Mouse (Mus musculus) megakaryocyte, embryonic 14.5 days (primary cell): ENCODE measurements around the gene Ptges3. TPM values are rescaled to one million over a fixed set of nuclear protein-coding genes. Genes with fewer than 3 reads are reported as not detected.
"Not testable (repeated sequence)": the region's sequence is repeated elsewhere in the genome, so short reads cannot be mapped to it uniquely, and the experiment has no call there.

ENCODE experiments used
- H3K27me3 ChIP-seq: replicated peaks from 2 replicates; pipeline ENCODE3; 2012; ENCODE audit warnings: inconsistent platforms
- H3K36me3 ChIP-seq: replicated peaks from 2 replicates; pipeline ENCODE3; 2012; ENCODE audit warnings: low read length, inconsistent platforms, mixed read lengths
- H3K4me1 ChIP-seq: 2 replicates; pipeline ENCODE4 v1.6.1; 2012; ENCODE audit warnings: inconsistent platforms
- H3K4me3 ChIP-seq: replicated peaks from 2 replicates; pipeline ENCODE3; 2012; ENCODE audit warnings: moderate library complexity, mild to moderate bottlenecking, inconsistent platforms
- H3K9me3 ChIP-seq: 2 replicates; pipeline ENCODE4 v1.6.1; 2012; ENCODE audit warnings: inconsistent platforms
- FLI1 ChIP-seq: IDR thresholded peaks from 2 replicates; pipeline ENCODE4 v1.6.1; 2012; ENCODE audit warnings: low read length, inconsistent platforms, mixed read lengths
- GATA1 ChIP-seq: IDR thresholded peaks from 3 replicates; pipeline ENCODE4 v1.6.1; 2012; ENCODE audit warnings: mixed read lengths, low read length, inconsistent platforms, borderline replicate concordance
- polyA plus RNA-seq: library from polyadenylated mRNA; stranded (reverse); fragments of >175 nt; gene quantifications from 2 replicates; pipeline ENCODE4 v1.2.3, GENCODE M21; 2012; ENCODE audit warnings: low replicate concordance; ENCODE audit not compliant: insufficient read depth

The Ptges3 gene
- polyA plus RNA-seq, 1 experiment, result 96.2 TPM

GRCm38 (mm10) chr10:128053001-128053400, 5.8 kb upstream of the Ptges3 start:
- no peaks in the 10 kb centered on the region for H3K27me3 ChIP-seq
- no peak for TF ChIP-seq GATA1
- TF ChIP-seq FLI1, result no peak
- H3K9me3 ChIP-seq, result no peaks in the 10 kb centered on the region
- peaks cover 36% of the 10 kb centered on the region for H3K36me3 ChIP-seq
- H3K4me3 ChIP-seq, result no peak overlapping the region
- H3K4me1 ChIP-seq, result peaks cover 5% of the 10 kb centered on the region

GRCm38 (mm10) chr10:128058184-128058583, 570 bp upstream of the Ptges3 start:
- Histone ChIP-seq H3K4me3 (peak overlapping the region; percentile 97), H3K36me3 (peaks cover 12% of the 10 kb centered on the region), H3K27me3 (no peaks in the 10 kb centered on the region), H3K9me3 (no peaks in the 10 kb centered on the region), H3K4me1 (peaks cover 39% of the 10 kb centered on the region)
- TF ChIP-seq GATA1 (no peak), FLI1 (no peak)

GRCm38 (mm10) chr10:128059207-128059981, 640 bp downstream of the Ptges3 start:
- TF ChIP-seq GATA1, result no peak
- TF ChIP-seq FLI1, result no peak
- Histone ChIP-seq H3K4me1 (peaks cover 51% of the 10 kb centered on the region), H3K4me3 (peak overlapping the region; percentile 97), H3K36me3 (peaks cover 21% of the 10 kb centered on the region), H3K9me3 (no peaks in the 10 kb centered on the region), H3K27me3 (no peaks in the 10 kb centered on the region)

- Histone ChIP-seq H3K4me3 (peak overlapping the region; percentile 97), H3K27me3 (no peaks in the 10 kb centered on the region), H3K9me3 (no peaks in the 10 kb centered on the region), H3K4me1 (peaks cover 68% of the 10 kb centered on the region), H3K36me3 (peaks cover 28% of the 10 kb centered on the region)
- no peak for TF ChIP-seq GATA1
- TF ChIP-seq FLI1, result no peak
Measured at GRCm38 (mm10) chr10:128061109-128061508, 2.4 kb downstream of the Ptges3 start.

- no peaks in the 10 kb centered on the region for H3K9me3 ChIP-seq
- peak overlapping the region; percentile 5 for H3K4me3 ChIP-seq
- TF ChIP-seq GATA1, result no peak
- TF ChIP-seq FLI1, result no peak
- peaks cover 73% of the 10 kb centered on the region for H3K4me1 ChIP-seq
- H3K36me3 ChIP-seq, result peaks cover 34% of the 10 kb centered on the region
- no peaks in the 10 kb centered on the region for H3K27me3 ChIP-seq
Measured at GRCm38 (mm10) chr10:128062221-128062989, 3.7 kb downstream of the Ptges3 start.

GRCm38 (mm10) chr10:128066072-128066471, 7.3 kb downstream of the Ptges3 start:
- Histone ChIP-seq H3K36me3 (peaks cover 53% of the 10 kb centered on the region), H3K4me1 (peaks cover 82% of the 10 kb centered on the region), H3K4me3 (no peak overlapping the region), H3K9me3 (no peaks in the 10 kb centered on the region), H3K27me3 (no peaks in the 10 kb centered on the region)
- TF ChIP-seq GATA1, result no peak
- no peak for TF ChIP-seq FLI1

GRCm38 (mm10) chr10:128069201-128069600, 10.4 kb downstream of the Ptges3 start:
- TF ChIP-seq GATA1, result no peak
- TF ChIP-seq FLI1, result no peak
- peak overlapping the region; percentile 70 for H3K4me3 ChIP-seq
- H3K27me3 ChIP-seq, result no peaks in the 10 kb centered on the region
- peaks cover 67% of the 10 kb centered on the region for H3K36me3 ChIP-seq
- H3K9me3 ChIP-seq, result no peaks in the 10 kb centered on the region
- H3K4me1 ChIP-seq, result peaks cover 54% of the 10 kb centered on the region

GRCm38 (mm10) chr10:128070432-128070831, 11.7 kb downstream of the Ptges3 start:
- peaks cover 73% of the 10 kb centered on the region for H3K36me3 ChIP-seq
- not testable (repeated sequence) for H3K4me3 ChIP-seq

GRCm38 (mm10) chr10:128078269-128078668, 19.5 kb downstream of the Ptges3 start:
- Histone ChIP-seq H3K4me1 (peaks cover 26% of the 10 kb centered on the region), H3K36me3 (peaks cover 42% of the 10 kb centered on the region)
- not testable (repeated sequence) for H3K27me3 ChIP-seq, H3K9me3 ChIP-seq, H3K4me3 ChIP-seq

More at GRCm38 (mm10) chr10:128070432-128070831, 11.7 kb downstream of the Ptges3 start:
- H3K4me1 ChIP-seq, result peaks cover 42% of the 10 kb centered on the region
- H3K9me3 ChIP-seq, H3K27me3 ChIP-seq: not testable (repeated sequence)

- H3K4me3 ChIP-seq, result no peak overlapping the region
- TF ChIP-seq FLI1 (no peak), GATA1 (no peak)
- peaks cover 39% of the 10 kb centered on the region for H3K4me1 ChIP-seq
- peaks cover 34% of the 10 kb centered on the region for H3K36me3 ChIP-seq
- H3K9me3 ChIP-seq, result no peaks in the 10 kb centered on the region
- H3K27me3 ChIP-seq, result no peaks in the 10 kb centered on the region
Measured at GRCm38 (mm10) chr10:128080496-128080895, 21.7 kb downstream of the Ptges3 start.
